Mouse (Mus musculus): ENCODE measurements at regions not wholly inside any gene's neighbourhood (a gene's known extent, or its start where the extent isn't known, plus 50 kb on each side); places are given as distances from the start of the nearest gene placed in this dataset.

DNA sequence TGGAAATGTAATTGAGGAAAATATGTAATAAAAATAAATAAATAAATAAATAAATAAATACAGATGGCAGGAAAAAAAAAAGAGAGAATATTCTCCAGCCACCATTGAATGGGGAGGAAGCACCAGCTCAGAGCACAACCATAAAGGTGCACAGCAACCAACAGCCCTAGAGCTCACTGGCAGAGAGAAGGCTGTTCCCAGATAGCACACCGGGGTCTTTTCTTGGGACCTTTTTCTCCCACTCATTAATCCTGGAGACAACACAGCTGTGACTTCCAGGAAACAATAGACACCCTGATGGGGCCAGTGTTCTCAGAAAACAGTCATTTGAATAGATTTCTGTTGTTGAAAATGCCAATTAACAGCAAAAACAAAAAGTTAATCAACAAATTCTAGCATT, 263.1 kb downstream of the Actr3 start:
- Histone ChIP-seq H3K36me3 (ENCODE audit: control insufficient read depth, insufficient read depth) (no peaks in the 10 kb centered on the region), H3K27ac (ENCODE audit: low read length) (no peak overlapping the region), H3K4me3 (replicated peaks; ENCODE audit: low read length) (no peak overlapping the region), H3K27me3 (replicated peaks; ENCODE audit: control insufficient read depth, insufficient read depth, low read length) (no peaks in the 10 kb centered on the region), H3K4me1 (replicated peaks; ENCODE audit: control insufficient read depth, insufficient read depth, low read length) (no peaks in the 10 kb centered on the region), H3K4me2 (ENCODE audit: low read length) (no peak overlapping the region), H3K9ac (replicated peaks; ENCODE audit: low read depth, low read length) (no peak overlapping the region), H3K9me3 (ENCODE audit: control insufficient read depth, low read length) (no peaks in the 10 kb centered on the region)
- ATAC-seq = peak; percentile 62; the same call in 1 of the 2 replicates
- WGBS = 4% methylated on average over 1 of the region's 1 CpGs

DNA sequence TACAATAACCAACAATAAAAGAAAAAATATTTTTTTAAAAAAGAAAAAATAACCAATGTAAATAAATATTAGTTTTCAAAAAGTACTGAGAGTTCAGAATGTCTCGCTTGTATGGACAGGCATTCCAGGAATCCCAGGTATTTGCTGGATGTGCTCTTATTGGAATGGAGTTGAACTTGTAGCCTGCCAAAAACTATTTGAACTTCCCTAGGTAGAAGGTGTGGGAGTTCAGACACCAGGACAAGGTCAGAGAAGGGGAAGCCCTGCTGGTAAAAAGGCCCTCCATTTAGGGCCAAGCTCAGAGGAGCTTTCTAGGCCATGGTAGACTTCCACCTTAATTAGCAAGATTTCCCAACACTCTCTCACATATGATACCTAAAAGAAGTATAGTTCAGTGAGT, 270.3 kb downstream of the Actr3 start:
- H3K9me3 ChIP-seq (ENCODE audit: control insufficient read depth, low read length) = no peaks in the 10 kb centered on the region
- no peaks in the 10 kb centered on the region for H3K36me3 ChIP-seq (ENCODE audit: control insufficient read depth, insufficient read depth)
- no peaks in the 10 kb centered on the region for H3K4me1 ChIP-seq (replicated peaks; ENCODE audit: control insufficient read depth, insufficient read depth, low read length)
- H3K9ac ChIP-seq (replicated peaks; ENCODE audit: low read depth, low read length) = no peak overlapping the region
- 95% methylated on average over 1 of the region's 1 CpGs for WGBS
- no peaks in the 10 kb centered on the region for H3K27me3 ChIP-seq (replicated peaks; ENCODE audit: control insufficient read depth, insufficient read depth, low read length)
- H3K4me3 ChIP-seq (replicated peaks; ENCODE audit: low read length) = no peak overlapping the region
- H3K4me2 ChIP-seq (ENCODE audit: low read length) = no peak overlapping the region
- ATAC-seq = no peak
- no peak overlapping the region for H3K27ac ChIP-seq (ENCODE audit: low read length)

- no peaks in the 10 kb centered on the region for H3K27me3 ChIP-seq (replicated peaks; ENCODE audit: control insufficient read depth, insufficient read depth, low read length)
- no peak for ATAC-seq
- H3K4me3 ChIP-seq (replicated peaks; ENCODE audit: low read length) = no peak overlapping the region
- no peak overlapping the region for H3K4me2 ChIP-seq (ENCODE audit: low read length)
- 71% methylated on average over 4 of the region's 4 CpGs for WGBS
- H3K9ac ChIP-seq (replicated peaks; ENCODE audit: low read depth, low read length) = no peak overlapping the region
- H3K27ac ChIP-seq (ENCODE audit: low read length) = no peak overlapping the region
- H3K36me3 ChIP-seq (ENCODE audit: control insufficient read depth, insufficient read depth) = no peaks in the 10 kb centered on the region
- no peaks in the 10 kb centered on the region for H3K9me3 ChIP-seq (ENCODE audit: control insufficient read depth, low read length)
- H3K4me1 ChIP-seq (replicated peaks; ENCODE audit: control insufficient read depth, insufficient read depth, low read length) = no peaks in the 10 kb centered on the region
Observed at GRCm38 (mm10) chr1:125158481-125158880, 277.0 kb downstream of the Actr3 start.

DNA sequence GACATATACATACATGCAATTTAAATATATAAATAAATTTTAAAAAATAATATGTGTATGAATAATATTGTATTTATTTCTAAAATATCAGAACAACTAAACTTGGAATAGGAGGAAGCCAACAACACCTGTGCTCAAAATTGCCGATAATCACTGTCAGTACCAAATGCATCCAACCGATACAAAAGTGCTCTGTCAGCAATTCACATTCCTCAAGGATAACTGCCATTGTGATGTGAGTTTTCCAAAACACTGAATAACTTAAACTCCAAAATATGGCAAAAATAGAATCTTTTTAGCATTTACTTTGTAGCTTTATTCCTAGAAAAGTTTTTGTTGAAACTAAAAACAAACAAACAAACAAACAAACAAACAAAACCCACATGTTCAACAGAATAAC, 279.4 kb downstream of the Actr3 start:
- Histone ChIP-seq H3K36me3 (ENCODE audit: control insufficient read depth, insufficient read depth) (no peaks in the 10 kb centered on the region), H3K4me3 (replicated peaks; ENCODE audit: low read length) (no peak overlapping the region), H3K27me3 (replicated peaks; ENCODE audit: control insufficient read depth, insufficient read depth, low read length) (no peaks in the 10 kb centered on the region), H3K9ac (replicated peaks; ENCODE audit: low read depth, low read length) (no peak overlapping the region), H3K27ac (ENCODE audit: low read length) (no peak overlapping the region), H3K9me3 (ENCODE audit: control insufficient read depth, low read length) (no peaks in the 10 kb centered on the region), H3K4me1 (replicated peaks; ENCODE audit: control insufficient read depth, insufficient read depth, low read length) (no peaks in the 10 kb centered on the region), H3K4me2 (ENCODE audit: low read length) (no peak overlapping the region)
- 87% methylated on average over 2 of the region's 2 CpGs for WGBS
- ATAC-seq = no peak

GRCm38 (mm10) chr1:125149817-125150216, 285.7 kb downstream of the Actr3 start:
- H3K9ac ChIP-seq (replicated peaks; ENCODE audit: low read depth, low read length) = no peak overlapping the region
- no peak overlapping the region for H3K4me3 ChIP-seq (replicated peaks; ENCODE audit: low read length)
- ATAC-seq = no peak
- no peaks in the 10 kb centered on the region for H3K9me3 ChIP-seq (ENCODE audit: control insufficient read depth, low read length)
- H3K27ac ChIP-seq (ENCODE audit: low read length) = no peak overlapping the region
- H3K27me3 ChIP-seq (replicated peaks; ENCODE audit: control insufficient read depth, insufficient read depth, low read length) = no peaks in the 10 kb centered on the region
- no peaks in the 10 kb centered on the region for H3K36me3 ChIP-seq (ENCODE audit: control insufficient read depth, insufficient read depth)
- H3K4me2 ChIP-seq (ENCODE audit: low read length) = no peak overlapping the region
- no peaks in the 10 kb centered on the region for H3K4me1 ChIP-seq (replicated peaks; ENCODE audit: control insufficient read depth, insufficient read depth, low read length)

- H3K4me1 ChIP-seq (replicated peaks; ENCODE audit: control insufficient read depth, insufficient read depth, low read length) = no peaks in the 10 kb centered on the region
- no peaks in the 10 kb centered on the region for H3K9me3 ChIP-seq (ENCODE audit: control insufficient read depth, low read length)
- H3K9ac ChIP-seq (replicated peaks; ENCODE audit: low read depth, low read length) = no peak overlapping the region
- no peaks in the 10 kb centered on the region for H3K27me3 ChIP-seq (replicated peaks; ENCODE audit: control insufficient read depth, insufficient read depth, low read length)
- no peaks in the 10 kb centered on the region for H3K36me3 ChIP-seq (ENCODE audit: control insufficient read depth, insufficient read depth)
- 81% methylated on average over 3 of the region's 3 CpGs for WGBS
- no peak overlapping the region for H3K4me3 ChIP-seq (replicated peaks; ENCODE audit: low read length)
- no peak overlapping the region for H3K4me2 ChIP-seq (ENCODE audit: low read length)
- no peak for ATAC-seq
- H3K27ac ChIP-seq (ENCODE audit: low read length) = no peak overlapping the region
Observed at GRCm38 (mm10) chr1:125123861-125124260, 311.7 kb downstream of the Actr3 start.

DNA sequence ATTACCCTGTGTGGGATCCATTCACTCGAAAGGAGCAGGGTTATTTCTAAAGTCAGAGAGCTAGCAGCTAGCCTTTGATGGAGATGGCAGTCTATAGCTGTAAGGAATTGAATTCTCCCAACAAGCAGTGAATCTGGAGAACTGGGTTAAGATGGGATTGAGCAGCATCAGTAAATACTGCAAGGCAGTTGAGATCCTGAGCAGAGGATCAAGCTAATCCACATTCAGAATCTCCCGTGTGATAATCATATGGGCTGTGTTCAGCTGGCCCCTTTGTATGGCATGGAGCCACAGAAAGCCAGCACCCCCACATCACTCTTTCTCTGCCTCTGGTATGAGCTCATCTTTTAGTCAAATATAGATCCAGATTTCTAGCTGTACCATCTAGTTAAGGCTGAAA, 334.9 kb downstream of the Actr3 start:
- H3K4me3 ChIP-seq (replicated peaks; ENCODE audit: low read length) = no peak overlapping the region
- H3K36me3 ChIP-seq (ENCODE audit: control insufficient read depth, insufficient read depth) = no peaks in the 10 kb centered on the region
- ATAC-seq = no peak
- H3K27me3 ChIP-seq (replicated peaks; ENCODE audit: control insufficient read depth, insufficient read depth, low read length) = no peaks in the 10 kb centered on the region
- no peak overlapping the region for H3K9ac ChIP-seq (replicated peaks; ENCODE audit: low read depth, low read length)
- no peak overlapping the region for H3K4me2 ChIP-seq (ENCODE audit: low read length)
- no peaks in the 10 kb centered on the region for H3K9me3 ChIP-seq (ENCODE audit: control insufficient read depth, low read length)
- no peak overlapping the region for H3K27ac ChIP-seq (ENCODE audit: low read length)
- 75% methylated on average over 2 of the region's 2 CpGs for WGBS
- H3K4me1 ChIP-seq (replicated peaks; ENCODE audit: control insufficient read depth, insufficient read depth, low read length) = no peaks in the 10 kb centered on the region

DNA sequence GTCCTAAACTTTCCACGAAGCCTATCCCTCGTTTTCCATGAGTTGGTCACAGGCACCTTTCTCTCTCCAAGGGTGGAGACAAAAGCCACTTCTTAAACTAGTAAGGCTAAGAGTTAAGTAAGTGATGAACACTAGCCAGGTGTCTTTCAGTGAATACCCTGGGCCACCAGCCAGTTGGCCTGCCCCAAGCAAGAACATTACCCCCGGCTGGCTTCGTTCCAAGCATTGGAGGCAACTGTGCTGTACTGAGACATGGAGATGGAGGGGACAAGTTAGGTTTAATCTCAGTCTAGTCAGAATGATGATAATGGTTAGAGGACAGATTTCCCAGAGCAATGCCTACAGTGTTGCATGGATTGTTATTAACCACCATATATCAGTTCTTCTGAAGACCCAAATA, 350.6 kb downstream of the Actr3 start:
- H3K9me3 ChIP-seq (ENCODE audit: control insufficient read depth, low read length) = peaks cover 3% of the 10 kb centered on the region; the same call in 1 of the 2 replicates
- H3K4me3 ChIP-seq (replicated peaks; ENCODE audit: low read length) = no peak overlapping the region
- H3K4me1 ChIP-seq (replicated peaks; ENCODE audit: control insufficient read depth, insufficient read depth, low read length) = no peaks in the 10 kb centered on the region
- H3K9ac ChIP-seq (replicated peaks; ENCODE audit: low read depth, low read length) = no peak overlapping the region
- H3K27me3 ChIP-seq (replicated peaks; ENCODE audit: control insufficient read depth, insufficient read depth, low read length) = no peaks in the 10 kb centered on the region
- H3K27ac ChIP-seq (ENCODE audit: low read length) = no peak overlapping the region
- H3K4me2 ChIP-seq (ENCODE audit: low read length) = no peak overlapping the region
- no peaks in the 10 kb centered on the region for H3K36me3 ChIP-seq (ENCODE audit: control insufficient read depth, insufficient read depth)
- WGBS = 77% methylated on average over 4 of the region's 4 CpGs
- ATAC-seq = no peak

DNA sequence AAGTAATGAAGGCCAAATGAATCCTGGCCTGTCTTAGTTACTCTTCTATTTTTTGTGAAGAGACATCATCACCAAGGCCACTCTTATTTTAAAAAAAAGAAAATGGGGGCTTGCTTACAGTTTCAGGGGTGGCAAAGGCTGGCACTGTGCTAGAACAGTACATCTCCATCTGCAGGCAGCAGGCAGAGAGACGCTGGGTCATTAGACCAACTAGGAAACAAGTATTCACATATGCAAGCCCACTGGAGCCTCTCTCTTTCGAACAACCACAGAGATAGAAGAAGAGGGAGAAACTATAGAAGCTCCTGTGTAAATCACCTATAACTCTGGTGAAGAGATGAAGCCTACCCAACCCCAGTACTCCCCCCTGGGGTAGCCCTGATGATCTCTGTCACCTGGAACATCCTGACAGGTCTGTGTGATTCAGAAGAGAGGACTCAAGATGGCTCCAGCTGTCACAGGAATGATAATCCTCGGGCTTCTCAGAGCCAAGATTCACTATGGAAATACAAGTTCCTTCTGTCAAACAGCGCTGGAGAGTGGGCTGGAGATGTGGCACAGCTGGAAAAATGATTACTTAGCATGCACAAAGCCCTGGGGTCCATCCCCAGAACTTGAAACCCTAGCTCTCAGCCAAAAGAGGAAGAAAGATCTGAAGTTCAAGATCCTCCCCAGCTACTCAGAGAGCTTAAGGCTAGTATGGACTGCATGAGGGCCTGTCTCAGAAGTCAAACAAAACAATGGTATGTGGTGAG, 395.8 kb downstream of the Actr3 start:
- WGBS = 68% methylated on average over 4 of the region's 4 CpGs
- no peak overlapping the region for H3K4me3 ChIP-seq (replicated peaks; ENCODE audit: low read length)
- no peak overlapping the region for H3K9ac ChIP-seq (replicated peaks; ENCODE audit: low read depth, low read length)
- ATAC-seq = no peak
- no peaks in the 10 kb centered on the region for H3K9me3 ChIP-seq (ENCODE audit: control insufficient read depth, low read length)
- no peaks in the 10 kb centered on the region for H3K36me3 ChIP-seq (ENCODE audit: control insufficient read depth, insufficient read depth)
- no peak overlapping the region for H3K4me2 ChIP-seq (ENCODE audit: low read length)
- no peak overlapping the region for H3K27ac ChIP-seq (ENCODE audit: low read length)
- no peaks in the 10 kb centered on the region for H3K4me1 ChIP-seq (replicated peaks; ENCODE audit: control insufficient read depth, insufficient read depth, low read length)
- no peaks in the 10 kb centered on the region for H3K27me3 ChIP-seq (replicated peaks; ENCODE audit: control insufficient read depth, insufficient read depth, low read length)

GRCm38 (mm10) chr1:125013301-125013700, 422.2 kb downstream of the Actr3 start:
- no peaks in the 10 kb centered on the region for H3K27me3 ChIP-seq (replicated peaks; ENCODE audit: control insufficient read depth, insufficient read depth, low read length)
- no peak for ATAC-seq
- H3K4me2 ChIP-seq (ENCODE audit: low read length) = no peak overlapping the region
- no peaks in the 10 kb centered on the region for H3K9me3 ChIP-seq (ENCODE audit: control insufficient read depth, low read length)
- H3K36me3 ChIP-seq (ENCODE audit: control insufficient read depth, insufficient read depth) = no peaks in the 10 kb centered on the region
- no peak overlapping the region for H3K27ac ChIP-seq (ENCODE audit: low read length)
- 96% methylated on average over 4 of the region's 4 CpGs for WGBS
- H3K9ac ChIP-seq (replicated peaks; ENCODE audit: low read depth, low read length) = no peak overlapping the region
- H3K4me1 ChIP-seq (replicated peaks; ENCODE audit: control insufficient read depth, insufficient read depth, low read length) = no peaks in the 10 kb centered on the region
- H3K4me3 ChIP-seq (replicated peaks; ENCODE audit: low read length) = no peak overlapping the region
